Mouse (Mus musculus): ENCODE data around the gene Gm36176.

Gene Gm36176

GRCm38 (mm10) chr10:77882553-77882952 is 36.0 kb downstream of the Gm36176 start:
- no peak for DNase-seq (ENCODE audit: low read depth)

- DNase-seq (ENCODE audit: low read depth) = no peak
Measured at GRCm38 (mm10) chr10:77886007-77886747, 39.6 kb downstream of the Gm36176 start.

- no peak for DNase-seq (ENCODE audit: low read depth)
Measured at GRCm38 (mm10) chr10:77890987-77891565, 44.5 kb downstream of the Gm36176 start.

GRCm38 (mm10) chr10:77895562-77895961 is 49.0 kb downstream of the Gm36176 start:
- no peak for DNase-seq (ENCODE audit: low read depth)

All from fibroblast of lung, adult 2 months (primary cell).